Mouse (Mus musculus): ENCODE data around the gene Vipr1.

Vipr1 gene

DNA sequence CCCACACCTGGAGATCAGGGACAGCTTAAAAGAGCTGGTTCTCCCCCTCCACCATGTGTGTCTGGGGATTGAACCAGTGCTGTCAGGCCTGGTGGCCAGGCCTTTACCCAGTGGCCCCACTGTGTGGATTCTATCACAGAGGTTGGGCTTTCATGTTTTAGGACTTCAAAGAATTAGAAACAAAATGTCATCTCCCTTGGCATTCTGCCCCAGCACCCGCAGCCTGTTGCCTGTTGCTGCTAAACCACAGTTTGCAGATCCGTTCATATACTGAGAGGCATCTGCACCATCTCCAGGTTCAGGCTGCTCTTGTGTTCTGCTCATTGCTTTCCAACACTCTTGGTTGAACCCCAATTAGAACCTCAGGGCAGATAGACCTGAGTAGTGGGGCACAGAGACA, 40.1 kb upstream of the Vipr1 start:
- H3K4me1 ChIP-seq (replicated peaks; ENCODE audit: low read depth, low read length): peaks cover 23% of the 10 kb centered on the region
- H3K4me3 ChIP-seq (replicated peaks; ENCODE audit: low read length): no peak overlapping the region
- TF ChIP-seq NANOG (IDR thresholded peaks at IDR 0.05; ENCODE audit: borderline replicate concordance, low read length) (no peak), CTCF (conservative IDR thresholded peaks at IDR 0.05; ENCODE audit: low read length) (no peak), POU5F1 (IDR thresholded peaks at IDR 0.05; ENCODE audit: borderline replicate concordance, low read length) (no peak)
- peaks cover 10% of the 10 kb centered on the region for H3K9me3 ChIP-seq (ENCODE audit: low read length)
- H3K27me3 ChIP-seq (ENCODE audit: insufficient read depth, low read length): 0 out of 2 replicates have a peak, but pooled peaks cover 10% of the 10 kb centered on the region
- H3K36me3 ChIP-seq (ENCODE audit: insufficient read depth, low read length): no peaks in the 10 kb centered on the region

DNA sequence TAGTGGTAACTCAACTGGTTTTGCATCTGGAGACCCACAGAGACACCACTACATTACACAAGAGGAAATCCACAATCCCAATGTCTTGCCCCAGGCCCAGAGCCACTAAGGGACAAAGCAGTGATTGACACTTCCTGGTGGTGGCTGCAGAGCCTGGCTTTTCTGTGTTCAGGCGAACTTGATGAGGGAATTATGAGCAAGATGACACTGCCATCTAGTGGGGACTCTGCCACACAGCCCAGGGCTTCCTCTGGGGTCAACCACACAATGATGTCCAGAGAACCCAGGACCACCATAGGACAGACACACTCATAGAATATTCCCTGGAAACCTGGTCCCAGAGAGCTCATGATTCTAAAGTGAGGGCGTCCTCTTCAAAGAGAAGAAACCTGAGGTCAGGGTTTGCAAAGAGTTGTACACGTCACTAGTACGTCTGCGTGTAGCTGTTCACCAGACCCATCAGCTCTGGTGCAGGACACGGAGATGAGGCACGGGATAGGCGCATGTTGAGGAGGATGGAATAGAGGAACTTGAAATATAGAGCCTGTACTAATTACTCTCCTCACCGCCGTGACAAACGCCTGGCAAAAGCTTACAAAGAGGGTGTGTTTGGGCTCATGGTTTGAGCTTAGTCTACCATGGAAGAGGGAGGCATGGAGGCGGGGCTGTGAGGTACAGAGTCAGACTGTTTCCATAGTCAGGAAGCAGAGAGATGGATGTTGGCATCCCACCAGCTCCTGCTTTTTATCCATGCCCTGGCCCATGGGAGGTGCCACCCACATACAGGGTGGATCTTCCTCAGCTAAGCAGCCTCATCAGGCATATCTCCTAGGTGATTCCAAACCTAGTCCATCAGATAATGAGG, 36.9 kb upstream of the Vipr1 start:
- peaks cover 9% of the 10 kb centered on the region for H3K27me3 ChIP-seq (ENCODE audit: insufficient read depth, low read length)
- no peaks in the 10 kb centered on the region for H3K36me3 ChIP-seq (ENCODE audit: insufficient read depth, low read length)
- peaks cover 9% of the 10 kb centered on the region for H3K9me3 ChIP-seq (ENCODE audit: low read length)
- peak; percentile 81 for TF ChIP-seq CTCF (conservative IDR thresholded peaks at IDR 0.05; ENCODE audit: low read length)
- no peak for TF ChIP-seq NANOG (IDR thresholded peaks at IDR 0.05; ENCODE audit: borderline replicate concordance, low read length)
- TF ChIP-seq POU5F1 (IDR thresholded peaks at IDR 0.05; ENCODE audit: borderline replicate concordance, low read length): no peak
- peak overlapping the region; percentile 21; the same call in 1 of the 2 replicates for H3K4me3 ChIP-seq (replicated peaks; ENCODE audit: low read length)
- peaks cover 12% of the 10 kb centered on the region for H3K4me1 ChIP-seq (replicated peaks; ENCODE audit: low read depth, low read length)

DNA sequence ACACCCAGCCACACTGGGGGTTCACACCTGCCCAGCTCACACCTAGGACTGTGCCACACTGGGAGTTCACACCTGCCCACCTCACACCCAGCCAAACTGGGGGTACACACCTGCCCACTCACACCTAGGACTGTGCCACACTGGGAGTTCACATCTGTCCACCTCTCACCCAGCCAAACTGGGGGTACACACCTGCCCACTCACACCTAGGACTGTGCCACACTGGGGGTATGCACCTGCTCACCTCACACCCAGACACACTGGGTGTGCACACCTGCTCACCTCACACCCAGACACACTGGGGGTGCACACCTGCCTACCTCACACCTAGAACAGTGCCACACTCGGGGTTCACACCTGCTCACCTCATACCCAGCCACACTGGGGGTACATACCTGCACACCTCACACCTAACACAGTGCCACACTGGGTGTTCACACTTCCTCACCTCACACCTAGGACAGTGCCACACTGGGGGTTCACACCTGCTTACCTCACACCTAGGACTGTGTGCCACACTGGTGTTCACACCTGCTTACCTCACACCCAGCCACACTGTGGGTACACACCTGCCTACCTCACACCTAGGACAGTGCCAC, 35.9 kb upstream of the Vipr1 start:
- peaks cover 3% of the 10 kb centered on the region for H3K4me1 ChIP-seq (replicated peaks; ENCODE audit: low read depth, low read length)
- TF ChIP-seq POU5F1 (IDR thresholded peaks at IDR 0.05; ENCODE audit: borderline replicate concordance, low read length): no peak
- TF ChIP-seq CTCF (conservative IDR thresholded peaks at IDR 0.05; ENCODE audit: low read length): no peak
- TF ChIP-seq NANOG (IDR thresholded peaks at IDR 0.05; ENCODE audit: borderline replicate concordance, low read length): no peak

DNA sequence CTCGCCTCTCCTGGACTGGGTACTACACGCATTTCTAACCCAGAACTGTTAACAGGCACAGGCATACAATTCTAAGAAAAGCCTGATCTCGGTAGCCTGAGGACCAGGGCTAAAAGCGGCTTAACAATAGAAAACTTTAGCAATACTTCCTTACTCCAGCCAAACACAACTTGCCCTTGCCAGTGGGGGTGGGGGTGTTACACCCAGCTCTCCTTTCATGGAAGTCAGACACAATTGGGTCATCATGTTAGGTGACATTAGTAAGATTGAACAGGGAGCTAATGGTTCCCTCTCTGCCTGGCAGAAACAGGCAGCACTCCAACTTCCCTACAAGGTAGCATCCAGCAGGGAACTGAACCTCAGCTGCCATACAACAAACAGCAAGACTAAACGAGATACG, 33.1 kb upstream of the Vipr1 start:
- H3K4me1 ChIP-seq (replicated peaks; ENCODE audit: low read depth, low read length): peaks cover 13% of the 10 kb centered on the region
- TF ChIP-seq POU5F1 (IDR thresholded peaks at IDR 0.05; ENCODE audit: borderline replicate concordance, low read length) (no peak), NANOG (IDR thresholded peaks at IDR 0.05; ENCODE audit: borderline replicate concordance, low read length) (no peak), CTCF (conservative IDR thresholded peaks at IDR 0.05; ENCODE audit: low read length) (no peak)
- no peaks in the 10 kb centered on the region for H3K36me3 ChIP-seq (ENCODE audit: insufficient read depth, low read length)
- H3K9me3 ChIP-seq (ENCODE audit: low read length): peaks cover 8% of the 10 kb centered on the region
- H3K4me3 ChIP-seq (replicated peaks; ENCODE audit: low read length): no peak overlapping the region
- H3K27me3 ChIP-seq (ENCODE audit: insufficient read depth, low read length): peaks cover 9% of the 10 kb centered on the region

More for the DNA sequence above, 35.9 kb upstream of the Vipr1 start:
- H3K27me3 ChIP-seq (ENCODE audit: insufficient read depth, low read length): peaks cover 9% of the 10 kb centered on the region
- H3K9me3 ChIP-seq (ENCODE audit: low read length): peaks cover 16% of the 10 kb centered on the region
- no peaks in the 10 kb centered on the region for H3K36me3 ChIP-seq (ENCODE audit: insufficient read depth, low read length)
- no peak overlapping the region for H3K4me3 ChIP-seq (replicated peaks; ENCODE audit: low read length)

DNA sequence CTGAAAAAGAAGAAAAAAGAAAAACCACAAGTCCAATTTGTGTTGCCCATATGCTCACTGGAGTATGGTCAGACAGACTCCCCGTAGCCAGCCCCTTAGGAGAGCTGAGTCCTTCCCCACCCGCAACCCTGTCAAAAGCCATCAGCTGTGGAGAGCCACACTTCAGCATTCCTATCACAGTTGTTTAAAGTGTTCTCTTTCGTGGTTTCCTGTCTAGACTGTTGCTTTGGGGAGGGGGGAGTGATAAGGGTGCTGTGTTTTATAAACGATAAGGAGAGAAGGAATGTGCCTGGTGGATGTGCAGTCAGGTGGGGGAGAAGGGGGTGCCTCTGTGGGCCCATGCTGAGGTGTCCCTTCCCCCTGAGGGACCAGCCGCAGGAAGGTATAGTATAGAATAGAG, 29.3 kb upstream of the Vipr1 start:
- no peaks in the 10 kb centered on the region for H3K36me3 ChIP-seq (ENCODE audit: insufficient read depth, low read length)
- peaks cover 26% of the 10 kb centered on the region for H3K9me3 ChIP-seq (ENCODE audit: low read length)
- no peak overlapping the region for H3K4me3 ChIP-seq (replicated peaks; ENCODE audit: low read length)
- H3K27me3 ChIP-seq (ENCODE audit: insufficient read depth, low read length): peaks cover 7% of the 10 kb centered on the region
- TF ChIP-seq NANOG (IDR thresholded peaks at IDR 0.05; ENCODE audit: borderline replicate concordance, low read length): no peak
- no peak for TF ChIP-seq POU5F1 (IDR thresholded peaks at IDR 0.05; ENCODE audit: borderline replicate concordance, low read length)
- TF ChIP-seq CTCF (conservative IDR thresholded peaks at IDR 0.05; ENCODE audit: low read length): no peak
- peaks cover 29% of the 10 kb centered on the region for H3K4me1 ChIP-seq (replicated peaks; ENCODE audit: low read depth, low read length)

DNA sequence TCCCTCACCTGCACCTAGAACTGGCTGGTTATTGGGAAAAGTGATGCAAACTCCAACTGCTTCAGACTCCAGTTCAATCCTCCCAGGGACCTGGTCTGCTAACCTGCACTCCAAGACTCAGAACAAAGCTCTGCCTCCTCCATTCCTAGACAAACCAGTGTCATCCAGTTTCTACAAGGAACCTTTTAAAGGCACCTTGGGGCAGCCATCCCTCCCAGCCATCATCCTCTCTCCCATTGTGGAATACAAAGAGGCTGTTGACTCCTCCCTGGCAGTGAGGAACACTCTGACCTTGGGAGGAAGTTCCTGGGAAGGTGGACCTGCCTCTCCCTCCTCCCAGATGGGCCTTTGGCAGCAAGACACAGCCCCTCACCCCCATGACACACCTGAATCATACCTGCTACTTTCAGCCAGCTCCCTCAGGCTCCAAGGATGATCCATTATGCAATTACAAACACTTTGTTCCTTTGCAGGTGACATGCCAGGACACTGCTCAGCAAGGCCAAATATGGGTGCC, 28.2 kb upstream of the Vipr1 start:
- TF ChIP-seq NANOG (IDR thresholded peaks at IDR 0.05; ENCODE audit: borderline replicate concordance, low read length) (peak; percentile 46; the same call in 1 of the 2 replicates), CTCF (conservative IDR thresholded peaks at IDR 0.05; ENCODE audit: low read length) (no peak)
- Histone ChIP-seq H3K9me3 (ENCODE audit: low read length) (peaks cover 26% of the 10 kb centered on the region), H3K27me3 (ENCODE audit: insufficient read depth, low read length) (peaks cover 13% of the 10 kb centered on the region; the same call in 1 of the 2 replicates), H3K4me3 (replicated peaks; ENCODE audit: low read length) (no peak overlapping the region), H3K4me1 (replicated peaks; ENCODE audit: low read depth, low read length) (peaks cover 29% of the 10 kb centered on the region), H3K36me3 (ENCODE audit: insufficient read depth, low read length) (no peaks in the 10 kb centered on the region)

DNA sequence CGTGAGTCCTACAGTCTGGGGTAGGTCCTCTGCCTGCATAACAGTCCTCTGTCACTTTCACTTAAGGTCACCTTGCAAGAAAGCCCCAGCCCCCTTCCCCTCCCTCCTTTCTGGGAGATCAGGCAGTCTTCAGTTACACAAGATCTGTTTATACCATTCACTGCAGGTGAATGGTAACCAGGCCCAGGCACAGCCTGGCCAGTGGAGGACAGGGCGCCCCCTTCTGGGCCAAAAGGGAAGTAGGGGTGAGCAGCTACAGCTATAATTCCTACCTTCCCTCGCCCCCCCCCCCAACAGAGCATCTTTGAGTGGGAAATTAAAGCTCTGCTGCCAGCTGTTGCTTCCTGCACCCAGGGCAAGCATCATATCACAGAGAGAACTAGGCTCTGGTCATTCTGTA, 26.0 kb upstream of the Vipr1 start:
- Histone ChIP-seq H3K36me3 (ENCODE audit: insufficient read depth, low read length) (no peaks in the 10 kb centered on the region), H3K4me3 (replicated peaks; ENCODE audit: low read length) (no peak overlapping the region), H3K27me3 (ENCODE audit: insufficient read depth, low read length) (peaks cover 13% of the 10 kb centered on the region), H3K4me1 (replicated peaks; ENCODE audit: low read depth, low read length) (peaks cover 29% of the 10 kb centered on the region), H3K9me3 (ENCODE audit: low read length) (peaks cover 20% of the 10 kb centered on the region; the same call in 1 of the 2 replicates)
- TF ChIP-seq CTCF (conservative IDR thresholded peaks at IDR 0.05; ENCODE audit: low read length): peak; percentile 41
- TF ChIP-seq NANOG (IDR thresholded peaks at IDR 0.05; ENCODE audit: borderline replicate concordance, low read length): no peak
- TF ChIP-seq POU5F1 (IDR thresholded peaks at IDR 0.05; ENCODE audit: borderline replicate concordance, low read length): no peak

DNA sequence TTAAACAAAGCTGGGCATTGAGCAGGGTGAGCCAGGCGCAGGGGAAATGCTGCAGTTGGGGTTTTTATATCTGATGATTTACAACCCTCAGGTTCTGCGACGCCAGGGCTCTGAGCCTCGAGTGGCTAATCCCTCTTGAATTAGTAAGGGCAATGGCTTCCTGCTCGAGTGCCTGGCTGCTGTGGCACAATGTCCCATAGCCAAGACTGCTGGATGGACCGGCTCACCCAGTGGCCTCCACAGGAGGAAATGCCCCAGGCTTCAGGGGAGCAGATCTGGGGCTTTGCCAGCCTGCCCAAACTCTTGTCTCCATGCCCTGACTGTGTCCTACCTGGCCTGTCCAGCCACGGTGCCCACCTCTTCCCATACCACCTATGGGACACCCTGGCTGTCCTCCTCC, 23.1 kb upstream of the Vipr1 start:
- Histone ChIP-seq H3K9me3 (ENCODE audit: low read length) (peaks cover 18% of the 10 kb centered on the region; the same call in 1 of the 2 replicates), H3K36me3 (ENCODE audit: insufficient read depth, low read length) (no peaks in the 10 kb centered on the region), H3K4me3 (replicated peaks; ENCODE audit: low read length) (no peak overlapping the region), H3K4me1 (replicated peaks; ENCODE audit: low read depth, low read length) (peaks cover 16% of the 10 kb centered on the region), H3K27me3 (ENCODE audit: insufficient read depth, low read length) (peaks cover 22% of the 10 kb centered on the region)
- TF ChIP-seq CTCF (conservative IDR thresholded peaks at IDR 0.05; ENCODE audit: low read length) (no peak), POU5F1 (IDR thresholded peaks at IDR 0.05; ENCODE audit: borderline replicate concordance, low read length) (no peak), NANOG (IDR thresholded peaks at IDR 0.05; ENCODE audit: borderline replicate concordance, low read length) (no peak)
